Mouse (Mus musculus) lung, adult 2 months (tissue): ENCODE results near the gene Hoxa4.
A peak's percentile ranks its signal among the peaks of the same experiment; 100 is the strongest.

ENCODE experiments used
- CTCF ChIP-seq: fragments of 200-500 bp; IDR thresholded peaks from 2 replicates; pipeline ENCODE4 v1.5.1; 2011; ENCODE audit warnings: mild to moderate bottlenecking, low read length, control low read depth; ENCODE audit not compliant: insufficient read depth
- POLR2A ChIP-seq: fragments of 200-500 bp; IDR thresholded peaks from 2 replicates; pipeline ENCODE4 v1.6.1; 2011; ENCODE audit warnings: low read depth, mild to moderate bottlenecking, control low read depth, low read length, borderline replicate concordance; ENCODE audit errors: extremely low read depth

DNA sequence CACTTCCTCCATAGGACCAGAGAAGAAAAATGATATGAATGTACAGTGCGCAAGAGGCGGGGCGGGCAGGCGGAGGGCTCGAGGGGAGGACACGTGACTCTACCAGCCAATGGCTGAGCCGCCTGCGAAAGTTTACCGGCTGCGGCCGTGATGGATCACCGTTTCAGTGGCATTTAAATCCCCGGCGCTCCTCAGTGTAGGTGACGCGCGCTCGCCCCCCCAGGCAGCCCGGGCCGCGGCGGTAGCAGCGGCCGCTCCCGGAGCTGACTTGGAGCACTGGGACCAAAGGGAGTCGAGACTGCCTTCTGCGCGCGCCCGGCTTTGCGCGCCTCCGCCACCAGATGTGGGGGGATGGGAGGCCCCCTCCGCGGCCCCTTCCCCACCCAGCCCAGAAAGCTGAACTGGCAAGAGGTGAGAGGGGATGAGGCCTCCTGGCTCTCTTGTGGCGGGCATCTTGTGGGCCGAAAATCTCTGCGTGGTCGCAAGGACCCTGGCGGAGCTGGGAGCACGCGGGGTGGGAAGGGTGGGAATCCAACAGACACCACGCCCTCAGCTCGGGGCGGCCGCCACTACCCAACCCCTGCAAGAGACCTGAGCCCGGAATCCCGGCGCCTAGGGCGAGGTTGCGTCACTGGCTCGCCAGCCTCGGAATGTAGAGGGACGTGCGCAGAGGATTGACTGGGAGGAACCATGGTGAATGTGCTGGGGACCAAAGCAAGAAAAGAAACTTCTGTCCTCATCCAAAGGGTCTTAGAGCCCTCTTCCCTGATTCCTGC is 33.1 kb downstream of the Hoxa4 start, which contains the start of gene Hoxa1:
- TF ChIP-seq CTCF, result no peak
- TF ChIP-seq POLR2A, result peak; percentile 66; the same call in 1 of the 2 replicates
